Mouse (Mus musculus) kidney, adult 9 months (tissue): ENCODE measurements around the gene Olfr952.

ENCODE experiments used
- DNase-seq: peaks from one replicate; pipeline ENCODE4 v3.0.0; 2022

Gene Olfr952

GRCm38 (mm10) chr9:39427048-39427447, at the start of gene Olfr952:
TSS of gene Olfr952 (minus strand) at chr9:39427148.
- no peak for DNase-seq

DNA sequence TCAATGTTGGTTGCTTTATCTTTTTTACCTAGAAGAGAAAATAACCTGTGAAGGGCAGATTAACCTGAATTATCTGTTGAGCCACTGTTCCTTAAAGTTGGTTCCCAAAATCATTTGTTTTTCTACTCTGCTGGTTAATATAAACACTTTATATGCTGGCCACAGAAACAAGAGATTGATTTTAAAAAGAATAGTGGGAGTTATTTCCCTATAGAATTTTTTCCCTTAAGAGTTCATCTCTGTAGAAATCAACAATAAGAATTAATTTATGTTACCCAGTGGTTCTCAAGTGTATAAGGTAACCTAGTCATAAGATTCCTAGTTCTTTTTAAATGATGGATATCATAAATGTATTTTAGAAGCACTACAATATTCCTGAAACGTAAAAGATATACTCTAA, 44.9 kb upstream of the Olfr952 start, which contains the start of gene Olfr955:
Gene Olfr955, minus strand, starts transcription at position 101 of the 400 bp plus-strand sequence.
- DNase-seq, result no peak

DNA sequence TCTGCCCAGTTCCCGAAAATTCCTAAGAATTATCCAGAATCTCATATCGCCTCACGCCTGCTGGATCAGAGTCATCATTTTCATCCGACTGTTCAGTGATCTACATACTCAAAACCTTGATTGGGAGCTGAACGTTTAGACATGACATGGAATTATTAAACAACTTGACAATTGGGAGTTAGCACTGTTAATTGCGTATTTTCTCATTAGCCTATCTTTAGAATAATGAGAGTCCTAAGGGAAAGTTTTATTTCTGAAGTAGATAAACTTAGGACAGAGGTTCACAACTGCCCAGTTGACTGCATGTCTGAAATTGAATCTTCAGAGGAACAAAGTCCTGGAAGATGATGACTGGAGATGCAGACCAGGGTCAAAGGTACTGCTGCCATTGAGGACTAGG, 29.5 kb upstream of the Olfr952 start, which contains the start of gene Olfr954:
Gene Olfr954, plus strand, starts transcription at position 301 of the 400 bp plus-strand sequence.
- DNase-seq, result no peak

DNA sequence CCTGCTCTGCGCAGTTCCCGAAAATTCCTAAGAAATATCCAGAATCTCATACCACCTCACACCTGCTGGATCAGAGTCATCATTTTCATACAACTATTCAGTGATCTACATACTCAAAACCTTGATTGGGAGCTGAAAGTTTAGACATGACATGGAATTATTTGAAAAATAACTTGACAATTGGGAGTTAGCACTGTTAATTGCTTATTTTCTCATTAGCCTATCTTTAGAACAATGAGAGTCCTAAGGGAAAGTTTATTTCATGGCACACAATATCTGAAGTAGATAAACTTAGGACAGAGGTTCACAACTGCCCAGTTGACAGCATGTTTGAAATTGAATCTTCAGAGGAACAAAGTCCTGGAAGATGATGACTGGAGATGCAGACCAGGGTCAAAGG, 39.8 kb downstream of the Olfr952 start, which contains the start of gene Olfr951:
Gene Olfr951, plus strand, starts transcription at position 301 of the 400 bp plus-strand sequence.
- no peak for DNase-seq
